Mouse (Mus musculus): ENCODE results near the gene Tmtc2.

- no peak for TF ChIP-seq CTCF (IDR thresholded peaks at IDR 0.05)
- no peak for TF ChIP-seq EP300 (IDR thresholded peaks at IDR 0.05)
Observed at GRCm38 (mm10) chr10:105535848-105536247, 38.4 kb downstream of the Tmtc2 start.

Measured in lung, postnatal 0 days (tissue).